Mouse (Mus musculus) layer of hippocampus, adult 9-11 months (tissue): ENCODE data around the gene Pex6.

Source experiments
- DNase-seq: peaks from one replicate; pipeline ENCODE4 v3.0.0; 2022

Gene Pex6

GRCm38 (mm10) chr17:46741305-46741704 is 30.0 kb downstream of the Pex6 start:
- DNase-seq = no peak

GRCm38 (mm10) chr17:46742986-46743385 is 31.7 kb downstream of the Pex6 start:
- no peak for DNase-seq

GRCm38 (mm10) chr17:46745506-46745905 is 34.2 kb downstream of the Pex6 start:
- DNase-seq = no peak

GRCm38 (mm10) chr17:46747234-46747633 is 36.0 kb downstream of the Pex6 start:
- no peak for DNase-seq

GRCm38 (mm10) chr17:46747806-46748205 is 36.5 kb downstream of the Pex6 start:
- DNase-seq = no peak

GRCm38 (mm10) chr17:46749282-46749681 is 38.0 kb downstream of the Pex6 start:
- no peak for DNase-seq

- DNase-seq = no peak
Measured at GRCm38 (mm10) chr17:46750580-46750979, 39.3 kb downstream of the Pex6 start.

- DNase-seq = peak; percentile 87
Measured at GRCm38 (mm10) chr17:46751056-46751793, 40.0 kb downstream of the Pex6 start.

- peak; percentile 99 for DNase-seq
Measured at GRCm38 (mm10) chr17:46751794-46752556, 40.7 kb downstream of the Pex6 start, which contains the start of gene Cnpy3. TSS of gene Cnpy3 (minus strand) at chr17:46752214.

GRCm38 (mm10) chr17:46758753-46759152 is 47.5 kb downstream of the Pex6 start:
- no peak for DNase-seq

GRCm38 (mm10) chr17:46763544-46763943 is 52.3 kb downstream of the Pex6 start, which contains the start of gene Ptcra:
TSS of gene Ptcra (minus strand) at chr17:46763712.
- DNase-seq = no peak

- peak; percentile 69 for DNase-seq
Measured at GRCm38 (mm10) chr17:46764916-46765315, 53.7 kb downstream of the Pex6 start.

GRCm38 (mm10) chr17:46767868-46768267 is 56.6 kb downstream of the Pex6 start:
- no peak for DNase-seq

- no peak for DNase-seq
Measured at GRCm38 (mm10) chr17:46770546-46770945, 59.3 kb downstream of the Pex6 start.

- DNase-seq = no peak
Measured at GRCm38 (mm10) chr17:46771025-46771424, 59.8 kb downstream of the Pex6 start.

GRCm38 (mm10) chr17:46771616-46772015 is 60.4 kb downstream of the Pex6 start:
- DNase-seq = no peak

GRCm38 (mm10) chr17:46772038-46772403 is 60.8 kb downstream of the Pex6 start:
- no peak for DNase-seq

- DNase-seq = peak; percentile 86
Measured at GRCm38 (mm10) chr17:46772404-46773277, 61.4 kb downstream of the Pex6 start, which contains the start of gene 2310039H08Rik. TSS of gene 2310039H08Rik (plus strand) at chr17:46772635.

- DNase-seq = no peak
Measured at GRCm38 (mm10) chr17:46773278-46774130, 62.2 kb downstream of the Pex6 start.

GRCm38 (mm10) chr17:46774131-46774472 is 62.8 kb downstream of the Pex6 start:
- DNase-seq = no peak

- no peak for DNase-seq
Measured at GRCm38 (mm10) chr17:46775070-46775469, 63.8 kb downstream of the Pex6 start.
